Mouse (Mus musculus) layer of hippocampus, postnatal 25 days (tissue): ENCODE measurements around the gene Dnah12. TPM values are rescaled to one million over a fixed set of nuclear protein-coding genes. Genes with fewer than 3 reads are reported as not detected.
A peak's percentile ranks its signal among the peaks of the same experiment; 100 is the strongest.
"Not testable (repeated sequence)": the region's sequence is repeated elsewhere in the genome, so short reads cannot be mapped to it uniquely, and the experiment has no call there.

Experiments used
- DNase-seq, 2 experiments: peaks; one replicate each; pipeline ENCODE4 v3.0.0; 2022; ENCODE audit warnings: mixed read lengths in 2 of 2, low spot score in 1 of 2; ENCODE audit errors: extremely low spot score in 1 of 2
- total RNA-seq, 2 experiments: library from RNA; stranded (reverse); gene quantifications; 2 replicates each; pipeline ENCODE4 v1.2.3; 2021

Dnah12 gene
- under 1 TPM; 0.12 to 0.31 TPM for total RNA-seq

GRCm38 (mm10) chr14:26692974-26693373 lies at the start of gene Dnah12:
Gene Dnah12 (plus strand): TSS chr14:26693274.
- DNase-seq = no peak

GRCm38 (mm10) chr14:26645989-26646650 lies 47.0 kb upstream of the Dnah12 start:
- DNase-seq = peak in 1 of 2 experiments; percentile 10

GRCm38 (mm10) chr14:26647811-26648210 lies 45.3 kb upstream of the Dnah12 start:
- no peak for DNase-seq

GRCm38 (mm10) chr14:26651901-26652300 lies 41.2 kb upstream of the Dnah12 start:
- no peak for DNase-seq

- DNase-seq = no peak
These were observed 34.9 kb upstream of the Dnah12 start for GRCm38 (mm10) chr14:26658178-26658577.

- no peak for DNase-seq
These were observed 32.8 kb upstream of the Dnah12 start for GRCm38 (mm10) chr14:26660233-26660632.

GRCm38 (mm10) chr14:26662016-26662415 lies 31.1 kb upstream of the Dnah12 start:
- no peak for DNase-seq

GRCm38 (mm10) chr14:26662488-26662887 lies 30.6 kb upstream of the Dnah12 start:
- DNase-seq = no peak

- no peak for DNase-seq
These were observed 29.2 kb upstream of the Dnah12 start for GRCm38 (mm10) chr14:26663851-26664250.

- DNase-seq = no peak
These were observed 25.1 kb upstream of the Dnah12 start for GRCm38 (mm10) chr14:26667991-26668370.

GRCm38 (mm10) chr14:26668371-26669291 lies 24.4 kb upstream of the Dnah12 start:
- DNase-seq = peak; percentile 9 to 23

GRCm38 (mm10) chr14:26669292-26670073 lies 23.6 kb upstream of the Dnah12 start, which contains the start of gene Pde12:
Gene Pde12 (minus strand): TSS chr14:26669883.
- DNase-seq = peak; percentile 79 to 86

- no peak for DNase-seq
These were observed 22.1 kb upstream of the Dnah12 start for GRCm38 (mm10) chr14:26670964-26671363.

- DNase-seq = not testable (repeated sequence)
These were observed 21.0 kb upstream of the Dnah12 start for GRCm38 (mm10) chr14:26671870-26672615.

- DNase-seq = not testable (repeated sequence)
These were observed 18.5 kb upstream of the Dnah12 start for GRCm38 (mm10) chr14:26674476-26675169.

GRCm38 (mm10) chr14:26675371-26675770 lies 17.7 kb upstream of the Dnah12 start:
- DNase-seq = peak in 1 of 2 experiments; percentile 11

GRCm38 (mm10) chr14:26675791-26676190 lies 17.3 kb upstream of the Dnah12 start:
- DNase-seq = no peak

- no peak for DNase-seq
These were observed 2.3 kb upstream of the Dnah12 start for GRCm38 (mm10) chr14:26690727-26691126.

GRCm38 (mm10) chr14:26691363-26691762 lies 1.7 kb upstream of the Dnah12 start:
- DNase-seq = no peak
